Mouse (Mus musculus): ENCODE measurements around the gene Hdgfl3. TPM values are rescaled to one million over a fixed set of nuclear protein-coding genes. Genes with fewer than 3 reads are reported as not detected.
A peak's percentile ranks its signal among the peaks of the same experiment; 100 is the strongest.

Gene Hdgfl3
- polyA plus RNA-seq, 1 experiment from 2014 or later, result 22.8 TPM

DNA sequence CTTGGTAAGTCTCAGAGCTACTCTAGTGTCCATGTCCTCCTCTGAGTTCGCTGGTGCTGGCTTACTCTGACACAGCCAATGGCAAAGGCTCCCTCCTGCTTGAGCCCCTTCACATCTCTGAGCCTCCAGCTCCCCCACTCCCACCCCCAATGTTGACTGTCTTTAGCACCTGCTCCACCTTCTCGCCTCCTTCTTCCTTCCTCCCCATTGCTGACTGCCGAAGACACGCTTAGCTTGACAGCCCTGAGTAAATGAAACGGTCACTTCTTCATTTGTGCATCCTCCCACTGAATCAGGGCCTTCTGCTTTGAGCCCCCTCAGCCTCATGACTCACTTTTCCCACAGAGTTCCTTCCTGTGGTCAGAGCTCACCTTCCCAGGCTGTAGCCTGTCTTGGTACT lies 73.3 kb downstream of the Hdgfl3 start:
- H3K4me1 ChIP-seq, result peaks cover 28% of the 10 kb centered on the region
- H3K9me3 ChIP-seq (replicated peaks), result no peaks in the 10 kb centered on the region
- WGBS, result 76% methylated on average over 5 of the region's 5 CpGs
- H3K27ac ChIP-seq (replicated peaks), result no peak overlapping the region
- H3K36me3 ChIP-seq, result no peaks in the 10 kb centered on the region
- peaks cover 55% of the 10 kb centered on the region for H3K27me3 ChIP-seq (ENCODE audit: low read depth, poor library complexity, severe bottlenecking)
- no peak for DNase-seq (ENCODE audit: low spot score)
- 0 out of 2 replicates have a peak overlapping the region, but pooled peaks have one; percentile 75 for H3K4me3 ChIP-seq

DNA sequence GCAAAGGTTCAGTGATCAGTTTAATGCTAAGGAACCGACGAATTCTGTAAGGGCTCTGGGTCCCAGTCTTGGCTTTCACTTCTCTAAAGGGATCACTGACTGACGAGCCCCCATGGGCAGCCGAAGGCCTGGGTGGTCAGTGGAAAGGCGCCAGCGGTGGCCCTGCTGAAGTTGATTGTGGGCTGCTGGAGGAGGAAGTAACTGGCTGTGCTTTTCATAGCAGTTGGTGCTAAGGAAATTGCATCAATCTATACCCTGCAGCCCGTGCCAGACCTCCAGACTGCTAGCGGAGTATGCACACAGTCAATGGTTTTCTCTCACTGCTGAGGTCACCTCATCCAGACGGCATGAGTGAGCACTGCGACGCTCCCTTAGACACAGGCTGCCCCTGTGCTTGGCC lies 74.2 kb downstream of the Hdgfl3 start:
- no peak overlapping the region for H3K27ac ChIP-seq (replicated peaks)
- 55% methylated on average over 11 of the region's 11 CpGs for WGBS
- H3K4me3 ChIP-seq, result peak overlapping the region; percentile 75
- no peaks in the 10 kb centered on the region for H3K9me3 ChIP-seq (replicated peaks)
- DNase-seq (ENCODE audit: low spot score), result peak; percentile 15
- H3K4me1 ChIP-seq, result peaks cover 28% of the 10 kb centered on the region
- peaks cover 58% of the 10 kb centered on the region for H3K27me3 ChIP-seq (ENCODE audit: low read depth, poor library complexity, severe bottlenecking)
- H3K36me3 ChIP-seq, result no peaks in the 10 kb centered on the region

DNA sequence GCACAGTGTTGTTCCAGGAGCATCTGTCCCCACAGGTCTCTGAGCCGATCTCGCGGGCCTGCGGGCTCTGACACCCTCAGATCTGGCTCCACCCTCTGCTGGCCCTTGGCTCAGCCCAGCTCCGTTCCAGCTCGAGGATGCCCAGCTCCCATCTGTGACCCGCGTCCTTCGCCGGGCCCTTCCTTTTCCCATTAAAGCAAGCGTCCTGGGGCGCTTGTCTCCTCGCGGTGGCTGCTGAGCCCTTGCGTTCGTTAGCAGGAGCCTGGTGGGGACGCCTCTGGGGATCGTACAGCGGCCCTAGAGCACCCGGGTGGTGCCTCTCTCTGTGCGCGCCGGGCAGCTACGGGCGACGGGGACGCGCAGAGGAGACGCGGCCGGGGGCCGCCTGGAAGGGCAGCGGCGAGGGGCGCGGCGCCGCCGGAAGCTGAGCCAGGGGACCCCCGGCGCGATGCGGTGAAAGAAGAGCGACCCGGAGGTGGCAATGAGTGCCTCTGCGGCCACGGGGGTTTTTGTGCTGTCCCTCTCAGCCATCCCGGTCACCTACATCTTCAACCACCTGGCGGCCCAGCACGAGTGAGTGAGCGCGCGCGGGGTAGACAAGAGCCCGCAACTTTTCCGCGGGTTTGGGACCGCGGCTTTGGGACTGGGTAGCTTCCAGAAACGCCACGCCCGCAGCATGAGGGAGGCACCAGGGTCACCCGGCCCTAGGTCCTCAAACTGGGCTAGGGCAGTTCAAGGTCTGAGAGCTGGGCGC lies 75.1 kb downstream of the Hdgfl3 start, which contains the start of gene Tm6sf1:
TSS of gene Tm6sf1 (plus strand) at position 34 of the 754 bp plus-strand sequence.
- H3K4me3 ChIP-seq, result peak within 1 kb of the TSS; percentile 75
- no peaks in the 10 kb centered on the region for H3K9me3 ChIP-seq (replicated peaks)
- peak; percentile 71 for DNase-seq (ENCODE audit: low spot score)
- WGBS, result under 1% methylated on average over 64 of the region's 64 CpGs
- H3K27ac ChIP-seq (replicated peaks), result peak within 1 kb of the TSS; percentile 82
- peaks cover 58% of the 10 kb centered on the region for H3K27me3 ChIP-seq (ENCODE audit: low read depth, poor library complexity, severe bottlenecking)
- H3K4me1 ChIP-seq, result peaks cover 35% of the 10 kb centered on the region
- no peaks in the 10 kb centered on the region for H3K36me3 ChIP-seq

DNA sequence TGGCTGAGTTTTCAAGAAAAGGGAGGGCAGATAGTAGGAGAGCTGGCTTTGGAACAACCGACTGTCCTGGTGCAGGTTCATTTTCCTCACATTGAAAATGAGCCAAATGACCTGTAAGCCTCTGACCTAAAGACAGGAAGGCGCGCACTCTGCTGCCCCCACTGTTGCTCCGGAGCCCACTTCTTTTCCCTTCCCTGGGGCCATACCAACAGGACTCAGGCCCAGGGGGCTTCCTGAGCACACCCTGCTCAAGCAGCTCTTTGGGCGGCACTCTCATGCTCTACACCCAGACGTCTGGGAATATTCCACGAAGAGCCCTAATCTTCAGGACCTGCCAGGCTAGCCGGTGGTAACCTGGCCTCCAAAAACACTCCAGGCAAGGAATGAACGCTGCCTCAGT lies 76.0 kb downstream of the Hdgfl3 start:
- WGBS, result 6% methylated on average over 9 of the region's 9 CpGs
- peak; percentile 36 for DNase-seq (ENCODE audit: low spot score)

DNA sequence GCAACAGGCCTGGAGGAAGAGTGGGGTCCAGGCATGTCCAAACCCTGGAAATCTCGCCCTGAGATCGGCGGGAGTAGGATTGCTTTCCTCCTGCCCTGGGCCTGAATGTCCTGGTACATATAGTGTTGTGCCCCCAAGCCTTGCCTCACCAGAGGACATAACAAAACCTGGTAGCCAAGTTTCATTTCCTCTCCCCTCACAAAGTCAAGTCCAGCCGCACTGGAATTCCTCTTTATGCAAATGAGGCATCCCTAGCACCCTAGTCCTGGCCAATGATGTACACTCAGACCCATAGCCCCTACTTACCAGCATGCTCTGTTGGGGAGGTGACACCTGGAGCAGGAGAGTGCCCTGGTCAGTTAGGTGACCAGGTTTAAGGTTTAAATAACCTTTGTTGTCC lies 78.1 kb downstream of the Hdgfl3 start:
- no peak for DNase-seq (ENCODE audit: low spot score)
- Histone ChIP-seq H3K9me3 (replicated peaks) (no peaks in the 10 kb centered on the region), H3K4me3 (no peak overlapping the region), H3K4me1 (peaks cover 35% of the 10 kb centered on the region), H3K27ac (replicated peaks) (no peak overlapping the region), H3K36me3 (no peaks in the 10 kb centered on the region), H3K27me3 (ENCODE audit: low read depth, poor library complexity, severe bottlenecking) (peaks cover 55% of the 10 kb centered on the region)
- 86% methylated on average over 4 of the region's 4 CpGs for WGBS

More for the DNA sequence above, 76.0 kb downstream of the Hdgfl3 start:
- Histone ChIP-seq H3K4me1 (peaks cover 35% of the 10 kb centered on the region), H3K9me3 (replicated peaks) (no peaks in the 10 kb centered on the region), H3K27ac (replicated peaks) (0 out of 2 replicates have a peak overlapping the region, but pooled peaks have one; percentile 82), H3K4me3 (peak overlapping the region; percentile 75), H3K36me3 (no peaks in the 10 kb centered on the region), H3K27me3 (ENCODE audit: low read depth, poor library complexity, severe bottlenecking) (peaks cover 58% of the 10 kb centered on the region)

DNA sequence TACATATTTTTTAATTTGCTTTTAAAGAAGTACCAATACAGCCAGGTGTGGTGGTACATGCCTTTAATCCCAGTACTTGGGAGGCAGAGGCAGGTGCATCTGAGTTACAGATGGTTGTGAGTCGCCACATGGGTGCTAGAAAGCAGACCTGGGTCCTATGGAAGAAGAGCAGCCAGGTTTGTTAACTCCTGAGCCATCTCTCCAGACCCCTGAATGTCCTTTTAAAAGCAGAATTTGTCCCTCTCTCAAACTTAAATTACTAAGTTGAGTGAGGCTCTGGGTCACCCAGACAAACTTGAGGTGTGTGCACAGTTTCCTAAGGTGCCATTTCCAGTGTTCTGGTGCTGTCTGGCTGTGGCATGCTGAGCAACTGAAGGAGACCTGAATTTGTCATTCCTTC lies 78.6 kb downstream of the Hdgfl3 start, which contains the start of gene Gm10160:
TSS of gene Gm10160 (minus strand) at position 101 of the 400 bp plus-strand sequence.
- Histone ChIP-seq H3K27ac (replicated peaks) (no peak within 1 kb of the TSS), H3K36me3 (no peaks in the 10 kb centered on the region), H3K4me1 (peaks cover 35% of the 10 kb centered on the region), H3K4me3 (no peak within 1 kb of the TSS), H3K27me3 (ENCODE audit: low read depth, poor library complexity, severe bottlenecking) (peaks cover 50% of the 10 kb centered on the region), H3K9me3 (replicated peaks) (no peaks in the 10 kb centered on the region)
- no peak for DNase-seq (ENCODE audit: low spot score)
- WGBS, result 88% methylated on average over 1 of the region's 1 CpGs

DNA sequence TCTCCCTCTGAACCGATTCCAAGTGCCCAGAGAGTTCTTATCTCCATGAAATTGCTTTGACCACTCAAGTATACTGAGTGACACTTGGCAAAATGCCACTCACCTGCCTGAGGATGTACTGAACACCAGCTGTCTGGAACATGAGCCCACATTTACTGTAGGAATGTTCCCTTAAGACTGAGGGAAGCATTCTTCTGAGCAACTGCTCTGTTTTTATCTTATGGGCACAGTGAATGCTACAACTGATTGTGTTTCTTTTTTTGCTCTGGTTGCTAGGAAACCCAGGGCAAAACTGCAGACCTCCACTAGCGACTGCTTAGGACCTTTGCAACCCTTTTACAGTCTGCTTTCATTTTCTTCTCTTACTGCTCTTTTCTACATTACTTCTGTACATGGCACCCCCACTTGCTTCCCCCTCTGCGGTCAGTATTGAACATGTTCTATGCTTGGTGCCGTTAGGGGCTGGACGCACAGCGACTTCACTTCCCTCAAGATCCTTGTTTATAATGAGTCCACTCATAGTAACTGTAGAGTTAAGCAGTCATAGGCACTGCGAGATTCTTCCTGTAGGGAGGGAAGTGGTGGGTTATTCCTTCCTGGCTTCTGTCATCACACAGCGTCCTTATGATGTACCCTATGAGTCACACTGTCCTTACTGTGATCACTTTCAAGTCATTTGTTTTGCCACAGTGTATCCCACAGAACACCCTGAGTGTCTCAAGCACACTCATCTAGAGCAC lies 79.5 kb downstream of the Hdgfl3 start:
- H3K4me3 ChIP-seq, result no peak overlapping the region
- peaks cover 40% of the 10 kb centered on the region for H3K27me3 ChIP-seq (ENCODE audit: low read depth, poor library complexity, severe bottlenecking)
- DNase-seq (ENCODE audit: low spot score), result no peak

DNA sequence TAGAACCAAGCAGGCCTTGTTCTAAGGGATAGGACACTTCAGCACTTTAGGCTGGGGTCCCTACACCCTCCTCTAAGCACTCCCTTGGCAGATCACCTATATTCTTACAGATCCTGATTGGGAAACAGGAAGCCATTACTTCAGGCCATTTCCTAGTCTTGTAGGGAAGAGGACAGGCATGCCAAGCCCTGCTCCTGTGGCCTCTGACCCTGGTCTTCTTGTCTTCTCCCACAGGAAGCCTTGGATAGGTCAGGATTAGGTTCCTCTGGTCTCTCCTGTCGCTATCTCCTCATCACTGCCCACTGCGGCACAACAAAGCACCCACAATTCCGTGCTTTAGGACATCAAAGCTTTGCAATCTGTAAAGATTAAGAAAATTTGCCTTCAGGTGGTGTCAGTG lies 82.6 kb downstream of the Hdgfl3 start:
- H3K27me3 ChIP-seq (ENCODE audit: low read depth, poor library complexity, severe bottlenecking), result peaks cover 10% of the 10 kb centered on the region
- DNase-seq (ENCODE audit: low spot score), result no peak
- peaks cover 12% of the 10 kb centered on the region for H3K4me1 ChIP-seq
- H3K27ac ChIP-seq (replicated peaks), result no peak overlapping the region
- no peaks in the 10 kb centered on the region for H3K36me3 ChIP-seq
- H3K4me3 ChIP-seq, result no peak overlapping the region
- no peaks in the 10 kb centered on the region for H3K9me3 ChIP-seq (replicated peaks)
- WGBS, result 81% methylated on average over 3 of the region's 3 CpGs

More for the DNA sequence above, 79.5 kb downstream of the Hdgfl3 start:
- WGBS, result 85% methylated on average over 8 of the region's 8 CpGs
- H3K27ac ChIP-seq (replicated peaks), result no peak overlapping the region
- peaks cover 26% of the 10 kb centered on the region for H3K4me1 ChIP-seq
- H3K9me3 ChIP-seq (replicated peaks), result no peaks in the 10 kb centered on the region
- no peaks in the 10 kb centered on the region for H3K36me3 ChIP-seq

DNA sequence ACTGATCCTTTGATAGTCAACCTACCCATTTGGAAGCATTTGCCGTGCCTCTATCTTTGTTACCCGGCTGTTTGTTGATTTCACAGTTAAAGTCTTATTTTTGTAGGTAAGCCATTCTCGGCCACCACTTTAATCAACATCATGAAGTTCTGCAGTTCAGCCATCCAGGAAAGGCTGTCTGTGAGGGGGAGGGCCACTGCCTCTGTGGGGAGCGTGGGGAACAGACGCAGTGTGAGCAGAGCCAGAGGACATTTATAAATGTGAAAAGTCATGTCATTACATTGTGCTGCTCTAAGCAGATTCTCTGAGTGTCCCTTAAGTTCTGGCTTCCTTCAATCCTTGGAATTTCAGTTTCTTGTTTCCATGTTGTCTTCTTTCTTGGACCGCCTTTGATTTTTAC lies 84.1 kb downstream of the Hdgfl3 start:
- WGBS, result 91% methylated on average over 6 of the region's 6 CpGs
- Histone ChIP-seq H3K4me3 (no peak overlapping the region), H3K27me3 (ENCODE audit: low read depth, poor library complexity, severe bottlenecking) (no peaks in the 10 kb centered on the region), H3K4me1 (peaks cover 12% of the 10 kb centered on the region), H3K27ac (replicated peaks) (no peak overlapping the region), H3K36me3 (no peaks in the 10 kb centered on the region), H3K9me3 (replicated peaks) (no peaks in the 10 kb centered on the region)
- DNase-seq (ENCODE audit: low spot score), result no peak

DNA sequence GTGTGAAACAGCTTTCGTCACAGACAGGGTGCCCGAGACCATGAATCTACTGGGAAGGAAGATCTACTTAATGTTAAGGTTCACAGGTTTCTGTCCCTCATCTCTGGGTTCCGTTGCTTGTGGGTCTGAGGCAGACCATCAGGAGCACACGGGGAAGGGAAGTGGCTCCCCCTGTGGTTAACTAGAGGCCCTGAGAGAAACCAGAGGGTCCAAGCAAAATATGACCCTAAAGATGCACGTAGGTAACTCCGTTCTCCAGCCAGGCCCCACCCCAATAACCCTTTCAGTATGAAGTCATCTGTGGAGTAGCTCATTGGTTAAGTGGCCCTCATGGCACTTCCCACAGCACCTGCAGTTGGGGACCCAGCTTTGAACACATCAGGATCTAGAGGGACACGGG lies 84.6 kb downstream of the Hdgfl3 start:
- WGBS, result 85% methylated on average over 7 of the region's 7 CpGs
- peaks cover 9% of the 10 kb centered on the region for H3K4me1 ChIP-seq
- no peaks in the 10 kb centered on the region for H3K9me3 ChIP-seq (replicated peaks)
- H3K27ac ChIP-seq (replicated peaks), result no peak overlapping the region
- DNase-seq (ENCODE audit: low spot score), result no peak
- no peaks in the 10 kb centered on the region for H3K36me3 ChIP-seq
- H3K4me3 ChIP-seq, result no peak overlapping the region
- no peaks in the 10 kb centered on the region for H3K27me3 ChIP-seq (ENCODE audit: low read depth, poor library complexity, severe bottlenecking)

DNA sequence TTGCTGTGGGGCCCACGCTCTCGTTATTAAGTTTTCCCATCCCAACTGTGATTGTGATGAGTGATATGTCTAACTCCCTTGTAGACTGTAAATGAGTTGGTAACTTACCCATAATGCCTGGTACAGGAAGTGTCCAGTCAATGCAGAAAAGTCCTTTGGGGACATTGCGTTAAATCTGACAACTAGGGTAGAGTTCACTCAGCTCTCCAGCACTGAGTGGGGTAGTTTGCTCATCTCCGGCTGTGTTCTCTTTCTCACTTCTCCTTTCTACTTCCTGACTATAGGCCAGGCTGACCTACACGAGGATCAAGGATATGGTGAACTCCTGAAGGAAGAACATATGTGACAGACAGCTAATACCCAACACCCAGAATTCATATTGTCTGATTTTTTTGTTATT lies 85.1 kb downstream of the Hdgfl3 start:
- 90% methylated on average over 5 of the region's 5 CpGs for WGBS
- Histone ChIP-seq H3K27me3 (ENCODE audit: low read depth, poor library complexity, severe bottlenecking) (no peaks in the 10 kb centered on the region), H3K27ac (replicated peaks) (no peak overlapping the region), H3K4me3 (no peak overlapping the region), H3K9me3 (replicated peaks) (no peaks in the 10 kb centered on the region), H3K4me1 (peaks cover 5% of the 10 kb centered on the region; the same call in 1 of the 2 replicates), H3K36me3 (no peaks in the 10 kb centered on the region)
- no peak for DNase-seq (ENCODE audit: low spot score)

DNA sequence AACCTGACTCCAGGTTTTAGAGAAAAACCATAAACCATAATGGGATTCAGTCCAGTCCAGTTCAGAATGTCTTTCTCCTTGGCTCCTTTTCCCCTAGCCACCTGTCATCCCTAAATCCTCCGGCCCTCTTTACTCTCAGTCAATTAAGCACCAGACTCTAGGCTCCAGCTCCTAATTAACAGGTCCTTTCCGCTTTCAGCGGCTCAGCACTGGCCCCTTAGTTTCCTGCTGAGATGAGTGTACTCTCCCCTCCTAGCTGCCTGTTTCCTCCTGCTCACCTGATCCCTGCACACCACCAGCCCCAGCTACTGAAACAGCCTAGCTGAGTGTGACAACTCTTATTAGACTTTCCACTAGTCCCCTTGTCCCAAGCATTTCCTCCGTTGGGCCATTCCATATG lies 86.5 kb downstream of the Hdgfl3 start:
- no peaks in the 10 kb centered on the region for H3K27me3 ChIP-seq (ENCODE audit: low read depth, poor library complexity, severe bottlenecking)
- no peak for DNase-seq (ENCODE audit: low spot score)

DNA sequence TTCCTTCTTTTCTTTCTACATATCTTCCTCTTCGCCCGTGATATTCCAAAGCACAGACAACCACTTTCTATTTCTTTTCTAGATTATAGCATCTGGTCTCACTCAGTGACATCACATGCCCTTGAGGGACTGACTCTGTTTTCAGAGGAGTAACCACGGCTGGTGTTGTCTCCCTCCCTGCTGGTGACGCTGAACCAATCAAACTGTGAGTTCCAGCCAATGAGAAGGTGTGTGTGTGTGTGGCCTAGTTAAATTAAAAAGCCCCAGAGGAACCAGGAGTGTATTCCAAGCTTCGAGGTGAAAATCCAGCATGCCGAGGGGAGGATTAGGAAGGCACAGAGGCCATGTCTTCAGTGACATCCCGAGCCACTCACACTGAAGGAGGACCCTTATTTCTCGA lies 87.3 kb downstream of the Hdgfl3 start:
- no peaks in the 10 kb centered on the region for H3K27me3 ChIP-seq (ENCODE audit: low read depth, poor library complexity, severe bottlenecking)
- H3K4me3 ChIP-seq, result no peak overlapping the region
- H3K4me1 ChIP-seq, result peaks cover 5% of the 10 kb centered on the region; the same call in 1 of the 2 replicates
- no peak overlapping the region for H3K27ac ChIP-seq (replicated peaks)
- DNase-seq (ENCODE audit: low spot score), result no peak
- no peaks in the 10 kb centered on the region for H3K9me3 ChIP-seq (replicated peaks)
- WGBS, result 50% methylated on average over 8 of the region's 8 CpGs
- H3K36me3 ChIP-seq, result no peaks in the 10 kb centered on the region

More for the DNA sequence above, 86.5 kb downstream of the Hdgfl3 start:
- no peaks in the 10 kb centered on the region for H3K9me3 ChIP-seq (replicated peaks)
- H3K4me3 ChIP-seq, result no peak overlapping the region
- H3K4me1 ChIP-seq, result peaks cover 5% of the 10 kb centered on the region; the same call in 1 of the 2 replicates
- no peaks in the 10 kb centered on the region for H3K36me3 ChIP-seq
- no peak overlapping the region for H3K27ac ChIP-seq (replicated peaks)
- 33% methylated on average over 4 of the region's 4 CpGs for WGBS

Measured in midbrain, embryonic 10.5 days (tissue).